Mouse (Mus musculus): ENCODE measurements around the gene Tbc1d8.

The Tbc1d8 gene

DNA sequence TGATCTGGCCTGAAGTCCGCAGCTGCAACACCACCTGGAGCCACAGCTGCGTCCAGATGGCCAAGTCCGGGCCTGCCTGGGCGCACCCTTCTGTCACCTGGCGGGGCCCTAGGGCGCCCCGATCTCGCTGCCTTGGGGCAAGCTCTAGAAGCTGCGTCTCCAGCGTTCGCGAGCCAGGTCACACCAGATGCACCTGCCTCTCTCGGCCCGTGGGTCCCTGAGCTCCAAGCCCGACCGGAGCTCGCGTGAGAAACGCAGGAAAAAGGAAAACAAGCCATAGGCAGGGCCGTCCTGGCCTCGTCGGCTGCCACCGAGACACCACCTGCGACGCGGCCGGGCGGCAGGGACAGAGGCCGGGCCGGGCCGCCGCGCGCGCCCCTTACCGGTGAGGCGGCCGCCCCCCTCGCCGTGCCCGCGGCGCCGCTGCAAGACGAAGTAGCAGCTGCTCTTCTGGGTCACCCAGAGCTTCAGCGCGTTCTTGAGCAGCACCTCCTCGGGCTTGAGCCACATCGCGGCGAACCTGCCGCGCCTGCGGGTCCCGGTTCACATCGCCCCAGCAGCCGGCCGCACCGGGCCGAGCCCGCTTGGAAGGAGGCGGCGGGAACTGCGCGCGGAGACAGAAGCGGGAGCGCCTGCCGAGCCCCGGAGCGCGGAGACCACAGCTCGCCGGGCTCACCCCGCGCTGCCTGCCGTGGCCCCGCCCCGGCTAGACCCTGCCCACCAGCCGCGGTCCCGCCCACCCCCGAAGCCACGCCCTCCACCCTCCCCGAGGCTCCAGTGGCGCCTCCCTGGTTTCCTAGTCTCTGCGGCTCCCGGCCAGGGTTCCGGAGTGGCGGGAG, at the start of gene Tbc1d8:
Gene Tbc1d8, minus strand, starts transcription at position 699 of the 839 bp plus-strand sequence.
- DNase-seq (ENCODE audit: low spot score in 2 of 2) = peak; percentile 69 to 71

DNA sequence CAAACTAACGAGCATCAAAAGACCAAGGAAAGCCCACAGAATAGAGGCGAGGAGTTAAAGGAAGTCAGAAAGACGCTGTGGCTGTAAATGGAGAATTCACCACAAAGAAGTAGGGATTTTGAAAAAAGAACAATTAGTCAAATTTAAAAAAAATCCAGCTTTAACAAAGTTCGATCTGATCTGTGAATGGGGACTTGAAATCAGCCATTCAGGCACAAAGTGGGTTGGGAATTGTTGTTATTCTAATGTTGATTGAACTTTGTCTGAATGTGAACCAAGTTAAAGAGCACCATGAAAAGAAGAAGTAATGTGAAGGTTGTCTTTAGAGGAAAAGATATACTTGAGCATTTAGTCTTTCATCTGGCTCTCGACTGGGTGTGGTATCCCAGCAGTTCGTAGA, 49.8 kb upstream of the Tbc1d8 start:
- no peak for DNase-seq (ENCODE audit: low spot score in 2 of 2)

GRCm38 (mm10) chr1:39527432-39527831, 48.9 kb upstream of the Tbc1d8 start:
- peak; percentile 36 to 38 for DNase-seq (ENCODE audit: low spot score in 2 of 2)

DNA sequence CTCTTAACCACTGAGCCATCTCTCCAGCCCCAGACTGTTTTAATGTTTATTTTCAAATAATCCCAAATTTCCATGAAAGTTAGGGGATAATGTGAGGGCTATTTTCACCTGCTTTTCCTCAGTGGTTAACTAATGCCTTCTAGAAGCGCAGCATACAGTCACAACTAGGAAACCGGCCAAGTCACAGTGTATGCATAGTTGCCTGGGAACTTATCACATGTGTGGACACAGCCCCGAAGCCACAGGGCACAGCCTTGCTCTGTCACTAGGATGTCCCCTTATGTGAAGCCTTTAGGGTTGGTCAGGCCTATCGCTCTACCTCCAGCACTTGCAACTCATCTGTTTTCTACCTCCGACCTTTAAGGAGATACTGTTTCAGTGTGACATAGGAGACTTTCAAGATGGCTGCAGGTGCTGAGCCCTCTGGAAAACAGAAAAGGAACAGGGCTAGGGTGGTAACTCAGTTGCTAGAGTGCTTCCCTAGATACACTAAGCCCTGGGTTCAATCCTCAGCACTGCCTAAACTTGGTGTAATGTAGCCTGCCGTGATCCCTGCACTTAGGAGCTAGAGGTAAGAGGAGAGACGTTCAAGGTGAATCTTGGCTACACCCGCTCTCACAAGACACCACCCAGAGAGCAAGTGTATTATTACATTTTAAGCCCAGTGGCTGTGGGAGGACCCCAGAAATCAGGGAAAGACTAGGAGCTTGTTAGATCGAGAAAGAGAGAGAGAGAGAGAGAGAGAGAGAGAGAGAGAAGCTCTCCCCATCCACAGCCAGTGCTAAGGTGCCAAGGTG, 48.0 kb upstream of the Tbc1d8 start:
- DNase-seq (ENCODE audit: low spot score in 2 of 2) = no peak

DNA sequence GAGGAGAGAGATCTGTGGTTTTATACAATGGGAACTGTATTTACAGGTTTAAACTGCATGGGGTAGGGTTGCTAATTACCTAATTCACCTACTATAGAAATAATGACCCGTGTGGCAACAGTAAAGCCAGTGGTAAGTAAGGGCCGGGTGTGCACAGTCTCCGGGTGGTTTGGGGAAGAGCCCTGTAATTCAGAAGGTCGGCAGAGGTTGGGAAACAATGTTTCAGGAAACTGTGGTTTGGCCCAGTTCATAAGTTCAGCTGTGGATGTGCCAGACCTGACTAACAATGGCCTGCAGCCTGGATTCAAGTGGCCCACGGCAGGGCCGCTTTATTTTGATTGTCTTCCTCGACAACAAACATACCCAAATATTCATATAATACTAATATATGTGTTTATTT, 47.2 kb upstream of the Tbc1d8 start:
- no peak for DNase-seq (ENCODE audit: low spot score in 2 of 2)

GRCm38 (mm10) chr1:39522519-39522918, 44.0 kb upstream of the Tbc1d8 start:
- DNase-seq (ENCODE audit: low spot score in 2 of 2) = no peak

DNA sequence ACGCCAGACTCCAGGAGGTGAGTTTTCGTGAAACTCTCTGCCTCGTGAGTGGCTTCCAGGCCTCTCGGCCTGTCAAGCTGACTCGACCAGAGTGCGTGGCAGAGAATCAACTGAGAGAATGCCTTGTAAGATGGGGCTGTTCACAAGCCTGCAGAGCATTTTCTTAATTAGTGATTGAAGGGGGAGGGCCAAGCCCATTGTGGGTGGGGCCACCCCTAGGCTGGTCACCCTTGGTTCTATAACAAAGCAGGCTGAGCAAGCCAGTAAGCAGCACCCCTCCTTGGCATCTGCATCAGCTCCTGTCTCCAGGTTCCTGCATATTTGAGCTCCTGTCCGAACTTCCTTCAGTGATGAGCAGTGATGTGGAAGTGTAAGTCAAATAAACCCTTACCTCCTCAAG, 42.8 kb upstream of the Tbc1d8 start:
- DNase-seq (ENCODE audit: low spot score in 2 of 2) = no peak

GRCm38 (mm10) chr1:39515303-39515991, 36.9 kb upstream of the Tbc1d8 start:
- DNase-seq (ENCODE audit: low spot score in 2 of 2) = no peak

GRCm38 (mm10) chr1:39512183-39512582, 33.6 kb upstream of the Tbc1d8 start:
- DNase-seq (ENCODE audit: low spot score in 2 of 2) = no peak

GRCm38 (mm10) chr1:39511775-39512174, 33.2 kb upstream of the Tbc1d8 start:
- DNase-seq (ENCODE audit: low spot score in 2 of 2) = no peak

- DNase-seq (ENCODE audit: low spot score in 2 of 2) = no peak
Measured at GRCm38 (mm10) chr1:39505600-39505999, 27.0 kb upstream of the Tbc1d8 start.

GRCm38 (mm10) chr1:39504261-39504660, 25.7 kb upstream of the Tbc1d8 start:
- peak in 1 of 2 experiments; percentile 21 for DNase-seq (ENCODE audit: low spot score in 2 of 2)

- DNase-seq (ENCODE audit: low spot score in 2 of 2) = no peak
Measured at GRCm38 (mm10) chr1:39502817-39503633, 24.5 kb upstream of the Tbc1d8 start.

GRCm38 (mm10) chr1:39499485-39499941, 21.0 kb upstream of the Tbc1d8 start:
- no peak for DNase-seq (ENCODE audit: low spot score in 2 of 2)

GRCm38 (mm10) chr1:39497748-39498147, 19.2 kb upstream of the Tbc1d8 start:
- no peak for DNase-seq (ENCODE audit: low spot score in 2 of 2)

- DNase-seq (ENCODE audit: low spot score in 2 of 2) = no peak
Measured at GRCm38 (mm10) chr1:39496995-39497394, 18.4 kb upstream of the Tbc1d8 start.

DNA sequence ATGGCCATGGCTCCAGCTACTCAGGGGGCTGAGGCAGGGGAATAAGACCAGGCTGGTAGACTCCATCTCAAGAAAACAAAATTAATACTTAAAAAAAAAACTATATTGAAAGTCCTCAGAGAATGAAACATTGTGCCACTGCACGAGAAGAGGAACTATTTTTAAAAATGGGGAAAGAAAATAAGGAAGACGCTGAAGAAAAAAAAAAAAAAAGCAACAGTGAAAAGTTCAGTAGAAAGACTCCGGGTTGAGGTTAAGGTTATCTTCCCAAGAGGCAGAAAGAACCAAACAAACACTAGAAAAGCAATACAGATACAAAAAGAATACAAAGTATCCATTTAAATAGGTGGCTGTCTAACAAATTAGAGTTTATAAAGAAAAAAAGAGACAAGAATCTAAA, 15.1 kb upstream of the Tbc1d8 start:
- DNase-seq (ENCODE audit: low spot score in 2 of 2) = no peak

DNA sequence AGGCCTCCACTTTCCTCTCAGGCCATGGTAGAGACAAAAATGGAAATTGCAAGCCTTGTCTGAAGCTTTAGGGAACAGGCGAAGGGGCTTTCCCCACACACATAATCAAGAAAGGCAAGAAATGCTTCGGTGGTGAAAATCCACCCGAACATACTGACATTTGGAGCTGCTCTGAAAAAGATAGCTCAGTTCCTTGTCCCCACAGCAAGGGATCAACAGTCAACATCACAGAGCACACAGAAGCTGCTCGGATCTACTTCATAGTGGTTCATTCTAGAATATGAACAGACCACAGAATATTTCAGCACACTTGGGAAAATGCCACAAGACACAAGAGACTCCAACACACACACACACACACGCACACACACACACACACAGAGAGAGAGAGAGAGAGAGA, 14.6 kb upstream of the Tbc1d8 start:
- no peak for DNase-seq (ENCODE audit: low spot score in 2 of 2)

DNA sequence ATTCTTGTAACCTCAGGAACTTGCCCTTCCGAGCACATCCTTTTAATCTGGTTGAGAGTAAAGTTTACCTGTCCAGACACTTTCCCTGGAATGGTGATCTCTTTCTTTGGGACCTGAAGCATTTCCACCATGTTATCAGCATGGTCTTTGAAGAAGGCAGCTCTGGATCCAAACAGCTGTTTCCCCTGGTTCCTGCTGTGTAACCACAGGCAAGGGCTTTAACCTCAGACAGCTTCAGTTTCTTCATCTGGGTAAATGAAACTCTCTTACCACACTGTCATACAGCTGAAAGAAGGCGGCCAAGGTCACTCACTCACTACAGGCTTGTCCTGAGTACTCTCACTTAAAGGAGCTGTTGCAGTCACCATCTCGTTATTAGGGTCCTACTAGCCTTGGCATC, 8.8 kb upstream of the Tbc1d8 start:
- DNase-seq (ENCODE audit: low spot score in 2 of 2) = no peak

- no peak for DNase-seq (ENCODE audit: low spot score in 2 of 2)
Measured at GRCm38 (mm10) chr1:39482115-39482815, 3.7 kb upstream of the Tbc1d8 start.

DNA sequence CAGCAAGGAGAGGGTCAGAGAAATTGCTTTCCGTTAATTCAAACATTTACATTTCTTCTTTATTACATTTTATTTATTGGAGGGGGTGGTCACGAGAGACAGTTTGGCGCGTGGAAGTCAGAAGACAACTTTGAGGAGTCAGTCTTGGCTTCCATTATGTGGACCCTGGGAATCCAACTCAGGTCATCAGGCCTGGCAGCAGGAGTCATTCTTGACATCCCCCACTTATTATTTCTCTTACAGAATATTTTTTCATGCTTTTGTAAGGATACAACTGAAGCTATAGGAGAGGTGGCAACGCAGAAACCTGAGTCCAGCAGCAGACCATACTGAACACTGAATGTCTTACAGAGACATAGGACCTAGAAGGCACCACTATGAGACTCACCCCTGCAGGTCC, 699 bp upstream of the Tbc1d8 start:
- DNase-seq (ENCODE audit: low spot score in 2 of 2) = no peak

Data from right cerebral cortex, postnatal 36 days (tissue).